ENCODE assay signal across 9 mouse cellular contexts in the genomic region with DNA sequence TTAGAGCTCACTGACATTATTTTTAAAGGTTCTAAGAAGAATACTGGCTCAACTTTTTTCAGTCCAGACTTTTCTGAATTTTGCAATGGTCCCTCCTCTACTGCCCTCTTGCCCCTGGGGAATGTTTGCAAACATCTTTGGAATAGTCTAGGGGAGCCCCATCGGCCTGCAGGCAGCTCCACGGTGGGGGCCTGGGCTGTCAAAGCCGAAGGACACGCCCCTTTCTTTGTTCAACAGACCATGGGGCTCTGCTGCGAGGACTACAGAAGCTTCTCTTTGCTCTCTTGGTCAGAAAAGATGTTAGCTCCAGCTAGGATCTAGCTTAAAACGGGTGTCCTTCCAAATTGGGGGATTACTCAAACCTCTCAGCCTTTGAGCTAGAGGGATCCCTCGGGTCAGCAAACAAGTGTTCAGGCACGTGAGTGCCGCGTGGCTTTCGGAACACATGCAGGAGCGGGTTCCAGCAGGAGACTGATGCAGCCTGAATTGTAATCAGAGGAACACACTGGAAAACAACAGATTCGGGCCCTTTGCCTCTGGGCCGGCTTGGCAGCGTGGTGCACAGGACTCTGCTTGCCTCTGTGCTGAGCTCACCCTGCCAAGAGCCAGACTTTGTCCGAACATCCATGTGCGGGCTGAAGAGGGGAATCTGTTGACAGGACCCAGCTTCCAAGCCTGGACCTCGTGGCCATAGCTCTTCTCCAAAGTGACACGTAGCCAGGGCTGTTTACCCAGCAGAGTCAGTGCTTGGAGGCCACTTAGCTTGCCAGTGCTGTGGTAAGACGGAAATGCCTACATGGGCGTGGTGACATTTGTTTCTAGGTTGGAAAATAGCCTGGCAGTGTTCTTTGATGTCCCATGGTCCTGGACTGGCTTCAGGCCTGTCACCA. TPM values are rescaled to one million over a fixed set of nuclear protein-coding genes. Genes with fewer than 3 reads are reported as not detected.
A peak's percentile ranks its signal among the peaks of the same experiment; 100 is the strongest.
DNase-seq lines count a peak whose midpoint lies in the region; ATAC-seq and TF ChIP-seq lines count a peak whose summit lies in the region.
"Had no signal": no experiment of that assay in that cellular context is flagged by ENCODE, and none has a peak within 500 bp of the region (broad histone marks: within the 10 kb centered on the region; RNA-seq: fewer than 3 reads in every experiment).

No protein-coding gene starts in this region.

- 62% methylated on average over 21 of the region's 21 CpGs for WGBS in heart, embryonic 10.5 days
- WGBS in midbrain, postnatal 0 days, result 22% methylated on average over 21 of the region's 21 CpGs

- no peaks in the 10 kb centered on the region for H3K9me3 ChIP-seq in heart, embryonic 10.5 days
- H3K9me3 ChIP-seq in midbrain, postnatal 0 days (ENCODE audit: low read length), result no peaks in the 10 kb centered on the region

- H3K4me3 ChIP-seq in heart, embryonic 10.5 days, result no peak overlapping the region
- H3K4me3 ChIP-seq in midbrain, postnatal 0 days (ENCODE audit: low read depth, low read length), result no peak overlapping the region

- TF ChIP-seq CTCF in midbrain, postnatal 0 days (IDR thresholded peaks at IDR 0.05), result no peak

- no peak overlapping the region for H3K4me2 ChIP-seq in midbrain, postnatal 0 days (ENCODE audit: low read depth, low read length, poor library complexity, severe bottlenecking)

- peaks cover 31% of the 10 kb centered on the region for H3K27me3 ChIP-seq in heart, embryonic 10.5 days (ENCODE audit: insufficient read depth, poor library complexity, severe bottlenecking)
- peaks cover 7% of the 10 kb centered on the region for H3K27me3 ChIP-seq in midbrain, postnatal 0 days (ENCODE audit: insufficient read depth, low read length)

- peaks cover 24% of the 10 kb centered on the region for H3K4me1 ChIP-seq in heart, embryonic 10.5 days
- H3K4me1 ChIP-seq in midbrain, postnatal 0 days (ENCODE audit: insufficient read depth, low read length), result 0 out of 2 replicates have a peak, but pooled peaks cover 5% of the 10 kb centered on the region

- peak; percentile 48 to 80 for DNase-seq in urinary bladder, adult 18-20 months (ENCODE audit: low spot score in 2 of 2)
- DNase-seq in urinary bladder, postnatal 10 days (ENCODE audit: low spot score), result no peak
- peak; percentile 87 for DNase-seq in fibroblast of lung, adult 2 months (ENCODE audit: low read depth)
- no peak for DNase-seq in heart, embryonic 10.5 days (ENCODE audit: low spot score)
- peak; percentile 49 for DNase-seq in left cerebral cortex, adult 11 months (ENCODE audit: low spot score)
- DNase-seq in midbrain, postnatal 0 days (ENCODE audit: low spot score), result peak; percentile 60
- no peak for DNase-seq in spleen, postnatal 36 days (ENCODE audit: low spot score in 2 of 2)

- no peaks in the 10 kb centered on the region for H3K36me3 ChIP-seq in heart, embryonic 10.5 days
- H3K36me3 ChIP-seq in midbrain, postnatal 0 days (ENCODE audit: insufficient read depth, low read length), result no peaks in the 10 kb centered on the region

- H3K9ac ChIP-seq in midbrain, postnatal 0 days (replicated peaks; ENCODE audit: low read length, poor library complexity, severe bottlenecking), result no peak overlapping the region

- ATAC-seq in midbrain, postnatal 0 days (ENCODE audit: low FRiP score), result peak; percentile 61
- no peak for ATAC-seq in CD4-positive, CD25-positive, alpha-beta regulatory T cell, adult 4 months

- H3K27ac ChIP-seq in heart, embryonic 10.5 days, result peak overlapping the region; percentile 5; the same call in 1 of the 2 replicates
- no peak overlapping the region for H3K27ac ChIP-seq in midbrain, postnatal 0 days (ENCODE audit: low read depth, low read length)

RNA-seq across cellular contexts. Expression of a gene that starts 47.0 kb away (rescaled TPM):
- polyA plus RNA-seq in heart, embryonic 10.5 days (2016; fragmentation: Nextera tagmentation; extraction: Ambion mirVana), result 0.04 and 0.10 TPM in 2 replicates
- total RNA-seq in midbrain, postnatal 0 days (2014; rRNA removed), result 0.24 and 0.27 TPM in 2 replicates
- 0.10 and 0.11 TPM in 2 replicates for polyA plus RNA-seq in midbrain, postnatal 0 days (2015; fragmentation: Nextera tagmentation; extraction: Ambion mirVana)
- under 1 TPM; 0.39 to 0.47 TPM for polyA plus RNA-seq in CD4-positive, CD25-positive, alpha-beta regulatory T cell, adult 4 months (2017; shearing (Covaris generic))
- total RNA-seq: hematopoietic stem cell, adult 5-6 weeks had no signal

Comparison
In these comparisons a context has a peak if more than half of its experiments do, and no peak if none do; other contexts are left out.
1. DNase-seq: peak in urinary bladder, adult 18-20 months (2 of 2), fibroblast of lung, adult 2 months (single experiment), left cerebral cortex, adult 11 months (single experiment) and midbrain, postnatal 0 days (single experiment); none in urinary bladder, postnatal 10 days (single experiment), heart, embryonic 10.5 days (single experiment) and spleen, postnatal 36 days (0 of 2).